Mouse (Mus musculus): ENCODE measurements around the gene Abtb2. TPM values are rescaled to one million over a fixed set of nuclear protein-coding genes. Genes with fewer than 3 reads are reported as not detected.

The Abtb2 gene
- polyA plus RNA-seq, 1 experiment from 2014 or later: 2.1 TPM

- 69% methylated on average over 4 of the region's 4 CpGs for WGBS (ENCODE audit: insufficient replicate concordance)
- H3K27ac ChIP-seq (ENCODE audit: low read depth): 0 out of 2 replicates have a peak overlapping the region, but pooled peaks have one; percentile 11
Measured at GRCm38 (mm10) chr2:103589400-103589799, 23.3 kb downstream of the Abtb2 start.

GRCm38 (mm10) chr2:103590645-103591044 is 24.5 kb downstream of the Abtb2 start:
- H3K4me1 ChIP-seq (ENCODE audit: insufficient read depth): peaks cover 12% of the 10 kb centered on the region; the same call in 1 of the 2 replicates
- DNase-seq (no peak), ATAC-seq (no peak)
- H3K27ac ChIP-seq (ENCODE audit: low read depth): no peak overlapping the region
- no peak for TF ChIP-seq EP300 (IDR thresholded peaks at IDR 0.05; ENCODE audit: low read depth)
- no peak for TF ChIP-seq CTCF (IDR thresholded peaks at IDR 0.05; ENCODE audit: low read depth)
- H3K4me3 ChIP-seq (ENCODE audit: low read depth, low read length): no peak overlapping the region
- WGBS (ENCODE audit: insufficient replicate concordance): 69% methylated on average over 7 of the region's 7 CpGs
- no peak overlapping the region for H3K4me2 ChIP-seq (ENCODE audit: low read depth, low read length)
- no peaks in the 10 kb centered on the region for H3K36me3 ChIP-seq (replicated peaks; ENCODE audit: insufficient read depth, low read length)
- no peak overlapping the region for H3K9ac ChIP-seq (replicated peaks)
- H3K27me3 ChIP-seq (ENCODE audit: insufficient read depth, low read length): no peaks in the 10 kb centered on the region
- H3K9me3 ChIP-seq (ENCODE audit: low read length): no peaks in the 10 kb centered on the region

More at GRCm38 (mm10) chr2:103589400-103589799, 23.3 kb downstream of the Abtb2 start:
- ATAC-seq (no peak), DNase-seq (no peak)
- peaks cover 6% of the 10 kb centered on the region for H3K4me1 ChIP-seq (ENCODE audit: insufficient read depth)
- H3K9me3 ChIP-seq (ENCODE audit: low read length): no peaks in the 10 kb centered on the region
- TF ChIP-seq CTCF (IDR thresholded peaks at IDR 0.05; ENCODE audit: low read depth): no peak
- TF ChIP-seq EP300 (IDR thresholded peaks at IDR 0.05; ENCODE audit: low read depth): no peak
- no peak overlapping the region for H3K9ac ChIP-seq (replicated peaks)
- H3K4me3 ChIP-seq (ENCODE audit: low read depth, low read length): no peak overlapping the region
- no peaks in the 10 kb centered on the region for H3K27me3 ChIP-seq (ENCODE audit: insufficient read depth, low read length)
- H3K4me2 ChIP-seq (ENCODE audit: low read depth, low read length): no peak overlapping the region
- no peaks in the 10 kb centered on the region for H3K36me3 ChIP-seq (replicated peaks; ENCODE audit: insufficient read depth, low read length)

- no peak overlapping the region for H3K4me3 ChIP-seq (ENCODE audit: low read depth, low read length)
- no peak for DNase-seq
- H3K4me1 ChIP-seq (ENCODE audit: insufficient read depth): peaks cover 12% of the 10 kb centered on the region; the same call in 1 of the 2 replicates
- H3K27me3 ChIP-seq (ENCODE audit: insufficient read depth, low read length): no peaks in the 10 kb centered on the region
- no peak overlapping the region for H3K9ac ChIP-seq (replicated peaks)
- no peaks in the 10 kb centered on the region for H3K36me3 ChIP-seq (replicated peaks; ENCODE audit: insufficient read depth, low read length)
- ATAC-seq: no peak
- WGBS (ENCODE audit: insufficient replicate concordance): 59% methylated on average over 9 of the region's 9 CpGs
- H3K9me3 ChIP-seq (ENCODE audit: low read length): no peaks in the 10 kb centered on the region
- no peak overlapping the region for H3K4me2 ChIP-seq (ENCODE audit: low read depth, low read length)
- no peak overlapping the region for H3K27ac ChIP-seq (ENCODE audit: low read depth)
- TF ChIP-seq CTCF (IDR thresholded peaks at IDR 0.05; ENCODE audit: low read depth) (no peak), EP300 (IDR thresholded peaks at IDR 0.05; ENCODE audit: low read depth) (no peak)
Measured at GRCm38 (mm10) chr2:103591742-103592590, 25.9 kb downstream of the Abtb2 start.

- Histone ChIP-seq H3K27ac (ENCODE audit: low read depth) (no peak overlapping the region), H3K4me1 (ENCODE audit: insufficient read depth) (peaks cover 12% of the 10 kb centered on the region; the same call in 1 of the 2 replicates), H3K4me2 (ENCODE audit: low read depth, low read length) (no peak overlapping the region), H3K36me3 (replicated peaks; ENCODE audit: insufficient read depth, low read length) (no peaks in the 10 kb centered on the region), H3K4me3 (ENCODE audit: low read depth, low read length) (no peak overlapping the region), H3K27me3 (ENCODE audit: insufficient read depth, low read length) (no peaks in the 10 kb centered on the region), H3K9ac (replicated peaks) (no peak overlapping the region), H3K9me3 (ENCODE audit: low read length) (no peaks in the 10 kb centered on the region)
- 66% methylated on average over 3 of the region's 3 CpGs for WGBS (ENCODE audit: insufficient replicate concordance)
- ATAC-seq (no peak), DNase-seq (no peak)
- TF ChIP-seq CTCF (IDR thresholded peaks at IDR 0.05; ENCODE audit: low read depth): no peak
- TF ChIP-seq EP300 (IDR thresholded peaks at IDR 0.05; ENCODE audit: low read depth): no peak
Measured at GRCm38 (mm10) chr2:103592591-103592929, 26.4 kb downstream of the Abtb2 start.

- Histone ChIP-seq H3K9me3 (ENCODE audit: low read length) (no peaks in the 10 kb centered on the region), H3K4me1 (ENCODE audit: insufficient read depth) (peaks cover 27% of the 10 kb centered on the region), H3K36me3 (replicated peaks; ENCODE audit: insufficient read depth, low read length) (no peaks in the 10 kb centered on the region), H3K4me2 (ENCODE audit: low read depth, low read length) (peak overlapping the region; percentile 29), H3K4me3 (ENCODE audit: low read depth, low read length) (no peak overlapping the region), H3K27ac (ENCODE audit: low read depth) (peak overlapping the region; percentile 69), H3K27me3 (ENCODE audit: insufficient read depth, low read length) (no peaks in the 10 kb centered on the region), H3K9ac (replicated peaks) (0 out of 2 replicates have a peak overlapping the region, but pooled peaks have one; percentile 3)
- 46% methylated on average over 6 of the region's 6 CpGs for WGBS (ENCODE audit: insufficient replicate concordance)
- ATAC-seq: 0 out of 2 replicates have a peak, but pooled peaks have one; percentile 24
- no peak for DNase-seq
- TF ChIP-seq EP300 (IDR thresholded peaks at IDR 0.05; ENCODE audit: low read depth) (no peak), CTCF (IDR thresholded peaks at IDR 0.05; ENCODE audit: low read depth) (no peak)
Measured at GRCm38 (mm10) chr2:103594592-103595011, 28.5 kb downstream of the Abtb2 start.

- no peaks in the 10 kb centered on the region for H3K27me3 ChIP-seq (ENCODE audit: insufficient read depth, low read length)
- H3K36me3 ChIP-seq (replicated peaks; ENCODE audit: insufficient read depth, low read length): no peaks in the 10 kb centered on the region
- 47% methylated on average over 5 of the region's 5 CpGs for WGBS (ENCODE audit: insufficient replicate concordance)
- 0 out of 2 replicates have a peak overlapping the region, but pooled peaks have one; percentile 3 for H3K9ac ChIP-seq (replicated peaks)
- H3K4me2 ChIP-seq (ENCODE audit: low read depth, low read length): peak overlapping the region; percentile 29
- H3K27ac ChIP-seq (ENCODE audit: low read depth): peak overlapping the region; percentile 69
- no peak overlapping the region for H3K4me3 ChIP-seq (ENCODE audit: low read depth, low read length)
- DNase-seq: no peak
- H3K9me3 ChIP-seq (ENCODE audit: low read length): no peaks in the 10 kb centered on the region
- TF ChIP-seq EP300 (IDR thresholded peaks at IDR 0.05; ENCODE audit: low read depth) (no peak), CTCF (IDR thresholded peaks at IDR 0.05; ENCODE audit: low read depth) (no peak)
- peaks cover 30% of the 10 kb centered on the region for H3K4me1 ChIP-seq (ENCODE audit: insufficient read depth)
- peak; percentile 73 for ATAC-seq
Measured at GRCm38 (mm10) chr2:103595028-103595651, 29.0 kb downstream of the Abtb2 start.
